Mouse (Mus musculus): ENCODE data around the gene B230118H07Rik.
"Not testable (repeated sequence)": the region's sequence is repeated elsewhere in the genome, so short reads cannot be mapped to it uniquely, and the experiment has no call there.

B230118H07Rik gene

GRCm38 (mm10) chr2:101581418-101581817, 67.9 kb downstream of the B230118H07Rik start:
- DNase-seq, result no peak

GRCm38 (mm10) chr2:101580977-101581376, 68.4 kb downstream of the B230118H07Rik start:
- DNase-seq, result no peak

DNA sequence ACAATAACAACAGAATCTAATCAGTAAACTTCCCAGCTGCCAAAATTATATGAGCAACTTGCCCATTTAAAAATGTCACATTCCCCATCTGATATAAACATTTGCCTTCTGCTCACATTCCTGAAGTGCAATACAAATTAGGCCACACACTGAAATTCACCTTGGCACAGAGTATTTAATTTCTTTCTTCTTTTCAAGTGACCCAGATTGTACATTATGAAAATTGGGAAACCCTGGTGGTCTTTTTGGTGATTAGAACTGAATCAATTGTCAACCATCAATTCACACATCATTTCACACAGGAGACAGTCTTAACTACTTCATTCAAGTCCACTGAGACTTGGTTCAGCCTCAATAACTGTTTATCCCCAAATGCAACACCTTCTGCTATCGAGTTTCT, 68.9 kb downstream of the B230118H07Rik start:
- DNase-seq, result no peak

- no peak for DNase-seq
Observed at GRCm38 (mm10) chr2:101580027-101580426, 69.3 kb downstream of the B230118H07Rik start.

DNA sequence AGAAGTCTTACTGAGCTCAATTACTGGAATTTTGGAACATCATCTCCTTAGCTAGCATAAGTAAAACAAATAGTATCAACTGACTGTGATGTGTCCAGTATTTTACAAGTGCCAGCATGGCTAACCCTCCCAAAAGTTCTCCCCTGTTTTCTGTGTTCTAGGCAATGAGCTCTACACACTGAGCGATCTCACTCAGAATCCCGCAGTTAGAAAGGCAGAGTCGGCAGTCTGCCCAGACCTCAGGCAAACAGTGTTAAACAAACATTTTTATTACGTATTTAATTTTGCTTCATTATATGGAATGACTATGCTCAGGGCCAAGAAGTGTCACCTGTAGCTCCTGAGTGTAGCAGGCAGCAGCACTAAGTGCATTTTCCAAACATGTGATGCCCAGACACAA, 72.1 kb downstream of the B230118H07Rik start:
- DNase-seq, result no peak

DNA sequence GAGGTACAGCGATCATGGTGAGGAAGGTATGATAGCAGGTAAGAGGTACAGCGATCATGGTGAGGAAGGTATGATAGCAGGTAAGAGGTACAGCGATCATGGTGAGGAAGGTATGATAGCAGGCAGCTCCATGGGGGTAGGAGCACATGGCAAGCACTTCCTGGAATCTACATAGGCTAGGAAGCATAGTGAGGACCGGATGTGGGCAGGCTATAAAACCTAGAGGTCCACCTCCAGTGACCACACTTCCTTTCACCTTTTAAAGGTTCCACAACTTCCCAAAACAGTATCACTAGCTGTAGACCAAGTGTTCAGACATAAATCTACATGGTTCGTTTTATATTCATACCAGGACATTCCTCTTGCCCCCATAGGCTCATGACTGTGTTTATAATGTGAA, 80.1 kb downstream of the B230118H07Rik start:
- DNase-seq, result no peak

DNA sequence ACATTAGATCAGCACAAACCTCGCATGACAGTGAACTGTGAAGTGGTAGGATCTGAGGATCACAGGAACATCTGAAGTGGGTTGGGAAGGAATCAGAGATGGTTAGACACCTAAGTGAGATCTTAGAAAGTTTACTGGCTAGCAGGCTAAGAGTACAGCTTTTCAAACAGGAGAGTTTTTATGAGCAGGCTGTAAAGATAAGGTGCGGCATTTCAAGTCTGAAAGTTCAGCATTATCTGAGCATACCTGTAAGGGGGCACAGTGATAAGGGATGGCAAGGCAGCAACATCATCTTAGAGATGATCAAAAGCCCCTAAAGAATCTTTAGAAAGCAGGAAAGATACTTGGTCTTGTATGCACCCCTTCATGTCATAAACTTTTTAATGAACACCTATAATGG, 81.8 kb downstream of the B230118H07Rik start:
- no peak for DNase-seq

DNA sequence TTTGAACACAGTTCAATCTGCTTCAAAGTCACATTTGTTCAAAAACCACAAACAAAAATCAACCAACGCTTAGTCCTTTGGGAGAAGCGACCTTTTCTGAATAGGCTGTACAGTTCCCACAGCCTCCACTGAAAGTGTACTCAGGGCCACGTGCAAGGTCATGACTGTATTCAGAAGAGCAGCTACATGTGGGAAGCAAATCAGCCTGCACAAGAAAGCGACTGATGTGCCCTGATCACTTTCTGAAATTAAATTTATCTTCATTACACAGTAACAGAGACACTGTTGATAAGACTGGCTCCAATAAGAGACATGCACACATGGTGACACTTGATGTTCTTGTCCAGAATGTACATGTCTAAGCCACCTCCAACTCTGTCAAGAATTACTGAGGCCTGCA, 85.6 kb downstream of the B230118H07Rik start:
- DNase-seq, result no peak

DNA sequence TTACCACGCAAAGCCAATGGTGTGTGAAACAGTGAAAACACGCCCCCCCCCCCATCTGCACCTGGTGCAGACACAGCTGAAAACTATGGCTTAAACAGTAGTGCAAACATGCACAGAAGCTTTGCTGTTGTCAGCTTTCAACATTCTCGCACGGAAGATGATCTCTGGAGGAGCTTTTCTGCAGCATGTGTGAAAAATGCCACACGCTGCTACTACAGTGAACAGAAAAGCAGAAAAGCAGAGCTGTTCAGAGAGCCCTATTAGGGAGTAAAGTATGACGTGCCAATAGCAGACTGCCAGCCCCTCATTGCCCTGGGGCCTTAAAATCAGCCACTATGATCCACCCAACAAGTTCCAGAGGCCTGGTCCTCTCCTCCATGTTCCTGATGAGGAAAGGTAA, 86.1 kb downstream of the B230118H07Rik start:
- no peak for DNase-seq

GRCm38 (mm10) chr2:101559431-101559830, 89.9 kb downstream of the B230118H07Rik start:
- DNase-seq, result no peak

- DNase-seq, result no peak
Observed at GRCm38 (mm10) chr2:101555886-101556285, 93.4 kb downstream of the B230118H07Rik start.

DNA sequence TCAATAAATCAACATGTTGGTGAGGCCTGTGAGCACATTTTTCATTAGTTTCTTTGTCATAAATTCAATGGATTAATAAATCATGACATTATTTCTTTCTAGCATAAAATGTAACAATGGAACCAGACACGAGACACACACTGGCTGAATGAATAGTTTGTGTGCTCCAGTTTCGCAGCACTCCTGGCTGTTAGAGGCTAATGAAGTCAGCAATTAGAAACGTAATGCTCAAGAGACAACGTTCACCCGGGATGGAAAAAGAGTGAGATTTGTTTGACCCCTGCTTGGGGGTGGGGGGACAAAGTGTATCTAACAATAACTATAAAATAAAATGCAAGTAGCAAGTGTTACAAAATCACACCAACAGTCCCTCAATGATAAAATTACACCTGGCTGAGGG, 95.5 kb downstream of the B230118H07Rik start:
- DNase-seq, result no peak

DNA sequence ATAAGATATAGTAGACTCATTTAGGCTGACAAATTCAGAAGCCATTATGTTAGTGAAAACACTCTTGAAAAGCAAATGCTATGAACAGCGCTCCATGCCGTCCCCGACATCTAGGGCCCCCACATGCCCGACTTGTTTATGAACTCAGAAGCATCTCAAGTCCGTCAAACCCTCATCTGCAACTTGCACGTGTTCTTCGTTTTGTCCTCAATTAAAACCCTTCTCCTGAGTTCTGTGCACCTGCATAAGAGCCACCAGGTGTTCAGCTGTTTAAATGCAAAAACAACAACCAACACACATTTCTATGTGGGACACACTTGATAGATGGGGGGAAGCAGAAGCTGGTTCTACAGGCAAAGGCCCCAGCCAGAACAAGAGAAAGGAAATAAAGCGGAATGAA, 97.0 kb downstream of the B230118H07Rik start:
- no peak for DNase-seq

GRCm38 (mm10) chr2:101551026-101551719, 98.2 kb downstream of the B230118H07Rik start:
- DNase-seq, result no peak

- DNase-seq, result no peak
Observed at GRCm38 (mm10) chr2:101550176-101550575, 99.2 kb downstream of the B230118H07Rik start.

DNA sequence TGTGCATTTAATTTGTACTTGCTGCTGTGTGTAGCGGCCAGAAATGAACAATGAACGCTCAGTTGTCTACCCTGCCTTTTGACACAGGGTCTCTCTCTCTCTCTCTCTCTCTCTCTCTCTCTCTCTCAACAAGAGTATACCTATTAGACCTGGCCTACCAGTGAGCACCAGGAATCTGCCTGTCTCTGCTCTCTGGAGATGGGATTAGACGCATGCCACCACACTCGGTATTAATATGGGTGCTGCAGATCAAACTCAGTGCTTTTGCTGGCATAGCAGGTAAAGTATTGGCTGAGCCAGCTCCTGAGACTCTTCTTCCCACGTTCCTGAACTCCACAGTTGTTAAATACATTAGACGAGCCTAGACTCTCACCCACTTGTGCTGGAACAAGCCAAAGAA, 100.5 kb downstream of the B230118H07Rik start:
- DNase-seq, result no peak

DNA sequence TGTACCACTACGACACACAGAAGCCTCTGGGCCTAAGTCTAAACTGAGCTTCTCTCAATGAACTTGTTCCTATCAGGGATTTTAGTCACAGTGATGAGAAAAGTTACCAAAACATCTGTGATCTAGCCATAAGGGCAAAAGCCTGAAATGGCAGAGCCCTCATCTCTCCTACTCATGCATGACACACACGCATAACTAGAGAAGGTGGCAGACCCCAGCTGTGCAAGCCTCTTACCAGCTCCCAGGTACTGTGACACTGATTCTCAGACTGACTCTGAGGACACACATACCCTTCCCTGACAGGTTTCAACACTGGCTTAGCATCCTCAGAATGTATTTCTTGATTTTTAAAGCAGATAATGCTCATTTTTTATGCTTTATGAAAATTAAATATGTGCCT, 103.7 kb downstream of the B230118H07Rik start:
- DNase-seq, result no peak

- DNase-seq, result peak; percentile 2
Observed at GRCm38 (mm10) chr2:101543704-101544417, 105.5 kb downstream of the B230118H07Rik start.

DNA sequence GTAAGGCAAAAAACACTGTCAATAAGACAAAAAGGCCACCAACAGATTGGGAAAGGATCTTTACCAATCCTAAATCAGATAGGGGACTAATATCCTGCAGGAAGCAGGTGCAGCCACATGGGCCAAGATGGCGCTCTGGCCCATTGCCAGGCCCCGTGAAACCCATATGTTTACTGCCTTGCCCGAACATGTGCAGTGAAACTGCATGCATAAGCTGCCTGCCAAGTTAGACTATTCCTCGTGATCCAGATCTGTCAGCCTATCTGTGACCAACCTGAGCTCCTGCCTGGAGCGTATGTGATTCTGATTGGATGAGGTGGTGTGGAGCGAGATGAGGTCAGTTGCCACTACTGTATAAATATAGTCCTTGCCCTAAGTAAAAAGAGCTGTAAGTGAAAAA, 112.4 kb downstream of the B230118H07Rik start:
- DNase-seq, result not testable (repeated sequence)

DNA sequence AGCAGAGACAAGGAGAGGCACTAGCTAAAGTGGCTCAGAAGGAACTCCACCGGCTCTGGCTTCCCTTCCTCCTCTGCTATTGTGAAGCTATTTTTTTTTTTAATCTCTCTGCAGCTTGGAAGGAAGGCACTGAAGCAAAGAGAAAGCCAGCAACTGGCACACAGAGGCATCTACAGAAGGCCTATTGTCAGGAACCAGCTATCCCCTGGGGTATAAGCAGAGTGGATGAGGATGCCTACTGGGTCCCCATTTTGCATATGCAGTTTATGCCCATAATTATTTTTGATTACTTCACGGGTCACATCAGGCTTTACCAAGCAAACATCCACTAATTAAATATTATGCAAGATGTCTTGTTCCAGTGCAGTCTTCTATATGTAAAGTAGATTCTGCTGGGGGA, 115.6 kb downstream of the B230118H07Rik start:
- no peak for DNase-seq

- peak; percentile 34 for DNase-seq
Observed at GRCm38 (mm10) chr2:101525503-101526381, 123.6 kb downstream of the B230118H07Rik start.

- no peak for DNase-seq
Observed at GRCm38 (mm10) chr2:101525091-101525490, 124.2 kb downstream of the B230118H07Rik start.

GRCm38 (mm10) chr2:101520503-101520902, 128.8 kb downstream of the B230118H07Rik start:
- no peak for DNase-seq

DNA sequence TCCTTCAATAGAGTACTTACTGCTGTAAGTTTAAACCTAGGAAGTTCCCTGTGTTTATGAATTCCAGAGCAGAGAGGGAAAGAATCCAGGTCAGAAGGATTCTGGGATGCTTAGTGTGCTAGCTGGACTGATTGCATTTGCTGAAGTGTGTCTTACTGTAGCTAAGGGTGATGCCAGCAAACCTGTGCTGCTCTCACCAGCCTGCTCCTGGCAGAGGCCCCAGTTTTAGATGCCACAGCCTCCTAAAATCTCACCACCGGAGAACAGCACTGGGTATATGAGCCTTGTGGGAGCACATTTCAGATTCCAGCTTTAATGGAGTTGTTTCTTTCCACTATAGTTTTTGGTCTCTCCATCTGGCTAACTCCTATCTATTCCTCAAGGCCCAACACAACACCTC, 129.4 kb downstream of the B230118H07Rik start:
- DNase-seq, result no peak
